Mouse (Mus musculus) adrenal gland, postnatal 36 days (tissue): ENCODE measurements around the gene Syk. TPM values are rescaled to one million over a fixed set of nuclear protein-coding genes. Genes with fewer than 3 reads are reported as not detected.

ENCODE experiments used
- DNase-seq, 2 experiments: peaks; one replicate each; pipeline ENCODE4 v3.0.0; 2021; ENCODE audit warnings: mixed read lengths in 1 of 2
- total RNA-seq, 2 experiments: library from RNA; stranded (reverse); gene quantifications; 2 replicates each; pipeline ENCODE4 v1.2.3; 2021

Syk gene
- total RNA-seq, 2 experiments from 2014 or later: 3.1 to 6.6 TPM

GRCm38 (mm10) chr13:52651383-52652252 is 68.6 kb downstream of the Syk start:
- DNase-seq: peak; percentile 69

GRCm38 (mm10) chr13:52652253-52652628 is 69.3 kb downstream of the Syk start:
- no peak for DNase-seq

DNA sequence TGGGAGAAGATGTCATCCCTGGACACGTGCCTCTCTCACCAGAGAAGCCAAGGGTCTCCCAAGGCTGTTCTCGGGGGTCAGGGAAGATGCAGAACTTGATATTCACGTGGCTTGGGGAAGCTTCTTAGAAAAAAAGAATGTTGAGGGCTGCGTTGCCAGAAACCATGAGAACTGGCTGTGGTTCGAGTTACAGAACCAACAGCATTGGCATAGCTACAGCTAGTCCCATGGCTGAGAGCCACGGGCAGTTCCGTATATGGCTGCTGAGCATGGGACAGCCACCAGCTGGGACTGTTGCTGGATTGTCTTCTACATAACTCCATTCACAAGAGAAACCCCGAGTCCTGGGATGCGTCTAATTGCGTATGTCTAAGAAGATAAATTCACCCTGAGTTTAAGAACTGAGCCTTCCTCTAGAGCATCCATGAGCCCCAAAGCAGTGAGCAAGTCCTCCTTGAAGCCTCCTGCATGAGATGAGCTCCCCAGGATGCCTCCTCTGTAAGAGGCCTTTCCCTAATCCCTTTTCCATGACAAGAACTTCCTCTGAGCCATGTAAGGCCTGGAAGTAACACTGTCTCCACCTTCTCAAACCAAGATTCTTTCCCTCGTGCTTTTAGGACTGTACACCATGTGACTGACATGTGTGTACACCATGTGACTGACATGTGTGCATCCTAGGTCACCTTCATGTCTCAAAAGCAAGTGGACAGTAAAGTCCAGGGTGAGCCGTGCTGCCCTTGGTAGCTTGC is 71.3 kb downstream of the Syk start:
- no peak for DNase-seq

GRCm38 (mm10) chr13:52654830-52655308 is 71.9 kb downstream of the Syk start:
- no peak for DNase-seq

- no peak for DNase-seq
Measured at GRCm38 (mm10) chr13:52657966-52658365, 75.0 kb downstream of the Syk start.

DNA sequence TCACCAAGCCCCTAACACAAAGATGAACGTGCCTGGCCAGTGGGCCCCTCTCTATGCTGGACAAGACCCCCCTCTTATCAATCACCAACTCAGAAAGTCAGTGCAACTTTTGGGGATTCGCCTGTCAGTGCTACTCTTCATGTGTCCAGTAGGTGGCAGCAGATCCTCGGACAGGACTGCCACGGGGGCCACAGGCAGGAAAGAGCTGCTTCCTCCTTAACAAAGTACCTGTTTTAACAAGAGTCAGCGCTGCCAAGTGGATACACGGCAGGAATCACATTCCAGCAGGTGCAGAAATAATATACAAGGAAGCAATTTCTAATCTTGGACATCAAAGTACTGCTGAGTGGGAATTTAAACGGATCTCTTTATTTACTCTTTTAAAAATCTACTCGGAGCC is 75.5 kb downstream of the Syk start:
- peak; percentile 70 to 79 for DNase-seq

- DNase-seq: peak; percentile 27 to 39
Measured at GRCm38 (mm10) chr13:52659171-52659665, 76.2 kb downstream of the Syk start.

- peak; percentile 65 to 70 for DNase-seq
Measured at GRCm38 (mm10) chr13:52669889-52670288, 86.9 kb downstream of the Syk start.

DNA sequence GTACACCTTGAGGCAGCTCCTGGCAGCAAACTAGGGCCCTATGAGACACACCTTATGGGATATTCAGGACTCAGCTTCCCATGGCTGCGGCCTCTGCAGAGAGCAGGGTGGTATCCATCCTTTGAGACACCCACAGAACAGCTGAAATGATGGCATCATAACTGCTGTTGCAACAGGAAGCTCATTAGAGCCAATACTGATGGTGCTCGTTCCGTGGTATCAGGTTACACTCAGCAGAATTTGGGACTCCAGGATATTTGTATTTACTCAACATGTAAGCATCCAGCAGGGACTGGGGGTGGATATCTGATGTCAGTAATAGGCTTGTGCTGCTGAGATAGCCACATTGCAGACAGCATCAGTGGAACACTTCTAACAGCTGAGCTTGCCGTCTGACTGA is 90.3 kb downstream of the Syk start:
- no peak for DNase-seq

DNA sequence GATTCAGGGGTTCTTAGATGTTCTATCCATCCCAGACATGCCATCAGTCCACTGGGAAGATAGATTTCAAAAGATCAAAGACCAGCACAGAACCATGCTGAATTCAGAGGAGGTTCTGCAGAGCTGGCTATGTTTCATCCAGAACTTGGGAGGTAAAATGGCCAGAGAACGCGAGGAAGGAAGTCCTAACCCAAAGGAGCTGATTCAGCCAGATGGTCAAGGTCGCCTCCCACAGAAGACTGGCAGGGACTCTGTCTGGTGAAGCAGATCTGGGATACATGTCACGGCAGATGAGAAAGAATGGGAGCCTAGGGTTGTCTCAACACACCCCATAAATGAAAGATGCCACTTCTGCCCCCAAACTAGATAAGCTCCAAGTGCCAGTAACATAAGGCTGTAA is 90.9 kb downstream of the Syk start:
- DNase-seq: peak; percentile 41 to 45

- DNase-seq: no peak
Measured at GRCm38 (mm10) chr13:52674839-52675238, 91.9 kb downstream of the Syk start.

DNA sequence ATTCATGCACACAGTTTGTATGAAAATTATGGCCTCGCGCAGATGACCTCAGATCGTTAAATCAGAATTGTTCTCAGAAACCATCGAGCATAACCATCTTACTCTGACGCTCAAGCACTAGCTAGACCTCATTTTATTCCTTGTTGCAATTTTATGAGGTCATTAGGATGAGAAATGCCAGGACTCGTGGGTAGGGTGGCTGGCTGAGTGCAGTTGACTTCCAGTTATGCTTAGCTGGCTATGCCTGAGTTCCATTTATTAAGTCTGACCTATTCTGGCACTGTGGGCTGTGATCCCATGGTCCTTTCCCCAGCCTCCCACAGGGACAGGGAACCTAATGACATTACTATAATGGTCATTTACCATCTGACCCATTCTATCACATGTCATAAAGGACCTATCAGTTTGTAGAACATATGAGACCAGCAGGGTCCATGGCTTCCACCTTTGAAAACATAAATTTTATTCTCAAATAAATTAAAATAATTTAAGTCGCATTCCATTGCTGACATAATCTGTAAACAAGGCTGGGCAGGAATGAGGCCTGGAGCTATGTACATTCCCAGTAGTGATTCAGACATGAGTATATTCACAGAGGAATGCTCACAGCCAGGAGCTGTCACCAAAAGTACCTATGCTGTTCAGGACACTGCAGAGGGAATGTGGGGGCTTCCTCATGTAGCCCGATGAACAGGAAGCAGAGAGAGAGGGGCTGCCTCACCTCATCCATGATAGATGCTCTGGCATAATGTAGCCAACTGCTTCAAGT is 92.7 kb downstream of the Syk start:
- DNase-seq: no peak

DNA sequence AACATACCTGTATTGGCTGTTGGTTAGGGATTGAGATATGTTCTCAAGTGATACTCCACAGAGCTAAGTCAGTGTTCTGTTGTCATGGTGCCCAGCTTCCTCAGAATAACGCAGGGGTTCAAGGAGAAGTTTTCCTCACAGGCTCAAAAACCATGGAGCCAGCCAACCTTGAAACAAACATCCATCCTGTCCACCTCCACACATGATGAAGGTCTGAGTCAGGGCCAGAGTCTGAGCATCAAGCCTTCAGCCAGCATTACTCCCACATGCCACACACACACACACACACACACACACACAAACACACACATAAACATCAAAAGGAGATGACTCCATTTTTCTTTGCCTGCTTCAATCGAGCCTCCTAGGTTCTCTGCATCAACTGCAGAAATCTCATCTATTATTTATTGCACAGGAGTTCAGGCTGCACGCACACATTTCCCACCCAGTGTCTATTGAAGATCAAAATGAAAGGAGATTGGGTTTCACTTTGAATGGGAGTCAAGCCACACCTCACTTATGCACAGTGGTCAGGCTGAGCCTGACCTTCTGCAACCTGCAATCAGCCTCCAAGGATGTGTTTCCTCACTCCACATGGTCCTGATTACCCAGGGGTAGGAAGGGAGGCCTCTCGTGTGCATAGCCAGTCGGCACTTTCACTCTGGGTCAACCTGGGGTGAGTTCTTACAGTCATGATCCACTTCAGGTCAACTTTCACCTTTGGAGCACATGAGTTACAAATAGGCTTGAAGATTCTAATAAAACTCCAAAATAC is 93.9 kb downstream of the Syk start:
- peak; percentile 43 to 57 for DNase-seq

DNA sequence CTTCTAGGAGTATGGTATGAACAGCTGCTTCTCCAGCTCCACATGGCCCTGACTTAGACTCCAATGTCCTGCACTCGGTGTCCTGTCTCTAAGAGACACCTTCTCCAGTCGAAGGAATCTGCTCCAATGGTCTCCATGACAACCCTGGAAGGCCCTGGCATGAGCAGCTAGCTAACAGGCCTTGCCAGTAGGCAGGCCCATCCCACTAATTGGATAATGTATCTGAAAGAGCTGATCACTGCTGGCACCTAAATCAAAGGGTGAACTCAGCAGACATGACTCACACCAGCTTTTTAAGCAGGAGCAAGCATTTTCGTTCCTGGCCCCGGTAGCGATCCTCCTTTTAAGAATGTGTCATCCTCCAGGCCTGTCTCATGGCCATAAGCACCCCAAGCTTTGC is 96.9 kb downstream of the Syk start:
- DNase-seq: peak; percentile 64 to 74

GRCm38 (mm10) chr13:52682107-52682506 is 99.1 kb downstream of the Syk start:
- DNase-seq: no peak

GRCm38 (mm10) chr13:52690425-52690824 is 107.5 kb downstream of the Syk start:
- peak in 1 of 2 experiments; percentile 10 for DNase-seq

- DNase-seq: no peak
Measured at GRCm38 (mm10) chr13:52692311-52692710, 109.3 kb downstream of the Syk start.

DNA sequence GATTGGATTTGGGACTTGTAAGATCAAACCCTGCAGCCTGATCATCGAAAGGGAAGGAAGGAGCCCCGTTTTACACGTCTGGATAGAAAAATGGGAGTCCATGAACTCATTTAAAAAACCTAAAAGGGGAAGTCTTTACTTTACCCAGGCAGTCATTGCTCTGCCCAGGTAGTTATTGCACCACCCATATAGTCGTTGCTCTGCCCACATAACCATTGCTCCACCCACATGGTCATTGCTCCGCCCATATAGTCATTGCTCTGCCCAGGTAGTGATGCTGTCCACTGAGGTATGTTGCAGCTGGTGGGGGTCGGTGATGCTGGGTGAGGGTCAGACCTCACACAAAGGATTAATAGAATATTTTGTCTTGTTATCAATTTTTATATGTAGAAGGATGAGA is 111.9 kb downstream of the Syk start:
- DNase-seq: no peak
